11 mouse cellular contexts compared by ENCODE assay signal in the genomic region with DNA sequence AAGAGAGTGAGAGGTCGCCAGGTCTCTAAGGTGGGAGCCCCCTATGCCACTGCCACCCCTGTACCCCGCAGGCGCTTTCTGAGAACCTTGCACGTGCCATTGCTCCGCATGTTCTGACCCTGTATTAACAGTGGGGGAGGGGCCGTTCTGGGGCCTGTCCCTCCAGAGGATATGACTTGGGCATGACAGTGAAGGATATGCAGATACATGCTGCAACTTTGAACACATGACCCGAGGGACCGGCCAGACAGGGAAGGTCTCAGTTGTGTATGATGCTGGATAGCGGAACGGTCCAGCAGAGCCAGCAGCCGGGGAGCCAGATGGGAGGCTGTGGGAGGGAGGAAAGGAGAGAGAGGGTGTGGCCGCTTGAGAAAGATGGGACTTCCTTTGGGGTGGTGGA. TPM values are rescaled to one million over a fixed set of nuclear protein-coding genes. Genes with fewer than 3 reads are reported as not detected.
DNase-seq lines count a peak whose midpoint lies in the region; ATAC-seq and TF ChIP-seq lines count a peak whose summit lies in the region.
"Had no signal": no experiment of that assay in that cellular context is flagged by ENCODE, and none has a peak within 500 bp of the region (broad histone marks: within the 10 kb centered on the region; RNA-seq: fewer than 3 reads in every experiment).

No protein-coding gene starts in this region.

- no peak for ATAC-seq in hindbrain, embryonic 13.5 days (ENCODE audit: low FRiP score)
- no peak for ATAC-seq in forebrain, embryonic 15.5 days (replicated peaks)
- no peak for ATAC-seq in forebrain, embryonic 14.5 days

- H3K27ac ChIP-seq in olfactory bulb, adult 2 months (ENCODE audit: insufficient read depth, low read depth, low read length), result peak overlapping the region; percentile 81
- H3K27ac ChIP-seq in hindbrain, embryonic 13.5 days, result no peak overlapping the region
- H3K27ac ChIP-seq in forebrain, embryonic 15.5 days (replicated peaks), result no peak overlapping the region
- H3K27ac ChIP-seq in forebrain, embryonic 14.5 days (ENCODE audit: low read depth, low read length), result no peak overlapping the region
- H3K27ac ChIP-seq: hindbrain, embryonic 15.5 days had no signal

- H3K4me3 ChIP-seq in olfactory bulb, adult 2 months (ENCODE audit: insufficient read depth, low read depth, low read length), result no peak overlapping the region
- H3K4me3 ChIP-seq in hindbrain, embryonic 13.5 days, result no peak overlapping the region
- H3K4me3 ChIP-seq in forebrain, embryonic 15.5 days, result no peak overlapping the region
- H3K4me3 ChIP-seq in forebrain, embryonic 14.5 days (ENCODE audit: low read depth, low read length), result no peak overlapping the region
- H3K4me3 ChIP-seq: hindbrain, embryonic 15.5 days; layer of hippocampus, adult 2 months had no signal

- H3K27me3 ChIP-seq in hindbrain, embryonic 13.5 days, result no peaks in the 10 kb centered on the region
- H3K27me3 ChIP-seq in forebrain, embryonic 15.5 days, result no peaks in the 10 kb centered on the region
- H3K27me3 ChIP-seq in forebrain, embryonic 14.5 days (replicated peaks; ENCODE audit: control insufficient read depth, insufficient read depth, low read length), result no peaks in the 10 kb centered on the region
- H3K27me3 ChIP-seq: hindbrain, embryonic 15.5 days had no signal

- H3K36me3 ChIP-seq in hindbrain, embryonic 13.5 days, result no peaks in the 10 kb centered on the region
- no peaks in the 10 kb centered on the region for H3K36me3 ChIP-seq in forebrain, embryonic 15.5 days
- no peaks in the 10 kb centered on the region for H3K36me3 ChIP-seq in forebrain, embryonic 14.5 days (ENCODE audit: control insufficient read depth, insufficient read depth, low read length)
- H3K36me3 ChIP-seq: hindbrain, embryonic 15.5 days had no signal

- no peak for TF ChIP-seq POLR2A in olfactory bulb, adult 2 months (IDR thresholded peaks at IDR 0.05; ENCODE audit: insufficient read depth, low read depth, low read length)

- TF ChIP-seq CTCF in olfactory bulb, adult 2 months (IDR thresholded peaks at IDR 0.05; ENCODE audit: insufficient read depth, low read depth, low read length), result no peak

- peak; percentile 22 for DNase-seq in cerebellum, adult 9-11 months
- DNase-seq in cerebellum, postnatal 25 days, result no peak
- DNase-seq in spleen, adult 18-20 months, result peak; percentile 47 to 65
- DNase-seq in spleen, adult 12 weeks (ENCODE audit: low spot score), result no peak
- DNase-seq in forebrain, embryonic 14.5 days (ENCODE audit: low spot score), result no peak

- peaks cover 71% of the 10 kb centered on the region for H3K4me1 ChIP-seq in olfactory bulb, adult 2 months (ENCODE audit: control insufficient read depth, insufficient read depth, low read length)
- H3K4me1 ChIP-seq in hindbrain, embryonic 13.5 days (replicated peaks), result peaks cover 14% of the 10 kb centered on the region
- H3K4me1 ChIP-seq in forebrain, embryonic 15.5 days, result peaks cover 18% of the 10 kb centered on the region
- H3K4me1 ChIP-seq in forebrain, embryonic 14.5 days (ENCODE audit: control insufficient read depth, insufficient read depth, low read length), result no peaks in the 10 kb centered on the region

- H3K9me3 ChIP-seq in hindbrain, embryonic 13.5 days, result no peaks in the 10 kb centered on the region
- no peaks in the 10 kb centered on the region for H3K9me3 ChIP-seq in forebrain, embryonic 15.5 days
- no peaks in the 10 kb centered on the region for H3K9me3 ChIP-seq in forebrain, embryonic 14.5 days (replicated peaks; ENCODE audit: control insufficient read depth, low read length)
- H3K9me3 ChIP-seq: hindbrain, embryonic 15.5 days had no signal

- no peak overlapping the region for H3K4me2 ChIP-seq in hindbrain, embryonic 13.5 days
- no peak overlapping the region for H3K4me2 ChIP-seq in forebrain, embryonic 15.5 days (replicated peaks)
- no peak overlapping the region for H3K4me2 ChIP-seq in forebrain, embryonic 14.5 days (ENCODE audit: low read length)
- H3K4me2 ChIP-seq: hindbrain, embryonic 15.5 days; lung, embryonic 14.5 days had no signal

- no peak overlapping the region for H3K9ac ChIP-seq in hindbrain, embryonic 13.5 days
- H3K9ac ChIP-seq in forebrain, embryonic 15.5 days (replicated peaks), result no peak overlapping the region
- H3K9ac ChIP-seq in forebrain, embryonic 14.5 days (ENCODE audit: low read length), result no peak overlapping the region
- H3K9ac ChIP-seq: hindbrain, embryonic 15.5 days; lung, embryonic 14.5 days had no signal

- WGBS in olfactory bulb, adult 2 months, result 73% methylated on average over 12 of the region's 12 CpGs
- WGBS in hindbrain, embryonic 13.5 days, result 89% methylated on average over 12 of the region's 12 CpGs
- WGBS in forebrain, embryonic 15.5 days, result 91% methylated on average over 12 of the region's 12 CpGs
- 94% methylated on average over 12 of the region's 12 CpGs for WGBS in forebrain, embryonic 14.5 days

RNA-seq across cellular contexts. Expression of a gene that starts 27.1 kb away (rescaled TPM):
- not detected in 2 replicates for polyA plus RNA-seq in olfactory bulb, adult 2 months (2012; ENCODE audit: insufficient read depth, insufficient read length, low replicate concordance, missing spikeins)
- polyA plus RNA-seq in hindbrain, embryonic 13.5 days (2015; fragmentation: Nextera tagmentation; extraction: Ambion mirVana), result 1.8 and 2.2 TPM in 2 replicates
- polyA plus RNA-seq in forebrain, embryonic 15.5 days (2015; fragmentation: Nextera tagmentation; extraction: Ambion mirVana), result 1.4 and 1.6 TPM in 2 replicates
- 1.3 and 2.4 TPM in 2 replicates for polyA plus RNA-seq in forebrain, embryonic 14.5 days (2014; fragmentation: Nextera tagmentation; extraction: Ambion mirVana)

RNA-seq across cellular contexts. Expression of a gene that starts 30.6 kb away (rescaled TPM):
- not detected in 2 replicates for polyA plus RNA-seq in olfactory bulb, adult 2 months (2012; ENCODE audit: insufficient read depth, insufficient read length, low replicate concordance, missing spikeins)
- polyA plus RNA-seq in hindbrain, embryonic 13.5 days (2015; fragmentation: Nextera tagmentation; extraction: Ambion mirVana), result 5.9 and 6.6 TPM in 2 replicates
- polyA plus RNA-seq in forebrain, embryonic 15.5 days (2015; fragmentation: Nextera tagmentation; extraction: Ambion mirVana), result 4.2 and 4.5 TPM in 2 replicates
- polyA plus RNA-seq in forebrain, embryonic 14.5 days (2014; fragmentation: Nextera tagmentation; extraction: Ambion mirVana), result 3.5 and 3.6 TPM in 2 replicates

RNA-seq across cellular contexts. Expression of a gene that starts 50.5 kb away (rescaled TPM):
- not detected in 2 replicates for polyA plus RNA-seq in olfactory bulb, adult 2 months (2012; ENCODE audit: insufficient read depth, insufficient read length, low replicate concordance, missing spikeins)
- 8.0 and 8.3 TPM in 2 replicates for polyA plus RNA-seq in hindbrain, embryonic 13.5 days (2015; fragmentation: Nextera tagmentation; extraction: Ambion mirVana)
- 8.2 and 8.3 TPM in 2 replicates for polyA plus RNA-seq in forebrain, embryonic 15.5 days (2015; fragmentation: Nextera tagmentation; extraction: Ambion mirVana)
- 5.2 and 5.9 TPM in 2 replicates for polyA plus RNA-seq in forebrain, embryonic 14.5 days (2014; fragmentation: Nextera tagmentation; extraction: Ambion mirVana)

Comparison
In these comparisons a context has a peak if more than half of its experiments do, and no peak if none do; other contexts are left out.
1. DNase-seq: peak in cerebellum, adult 9-11 months (single experiment) and spleen, adult 18-20 months (2 of 2); none in cerebellum, postnatal 25 days (0 of 2), spleen, adult 12 weeks (single experiment) and forebrain, embryonic 14.5 days (single experiment).